Mouse (Mus musculus) limb, embryonic 14.5 days (tissue): ENCODE measurements around the gene Gm20517. TPM values are rescaled to one million over a fixed set of nuclear protein-coding genes. Genes with fewer than 3 reads are reported as not detected.

Source experiments
- ATAC-seq: fragments of 200-750 bp; cut with Nextera tagmentation; 2 replicates; pipeline ENCODE4 v1.8.0; 2017; ENCODE audit warnings: low read depth, moderate number of reproducible peaks, moderate TSS enrichment; ENCODE audit not compliant: low FRiP score
- DNase-seq: peaks from one replicate; pipeline ENCODE4 v3.0.0-alpha.2; 2015; ENCODE audit warnings: low spot score
- H3K27ac ChIP-seq: fragments of 300-500 bp; sonication (generic); replicated peaks from 2 replicates; pipeline ENCODE4 v1.5.1; 2014; ENCODE audit warnings: low read depth, mild to moderate bottlenecking, low read length, moderate library complexity, mixed read lengths
- H3K27me3 ChIP-seq: fragments of 300-500 bp; sonication (generic); 2 replicates; pipeline ENCODE4 v1.6.1; 2014; ENCODE audit warnings: low read length, mixed read lengths; ENCODE audit not compliant: control insufficient read depth, insufficient read depth
- H3K36me3 ChIP-seq: fragments of 300-500 bp; sonication (generic); 2 replicates; pipeline ENCODE4 v1.6.1; 2014; ENCODE audit warnings: mild to moderate bottlenecking, low read length, moderate library complexity, mixed read lengths; ENCODE audit not compliant: control insufficient read depth, insufficient read depth
- H3K4me1 ChIP-seq: fragments of 300-500 bp; sonication (generic); 2 replicates; pipeline ENCODE4 v1.6.1; 2014; ENCODE audit warnings: antibody characterized with exemption, low read length, mixed read lengths; ENCODE audit not compliant: control insufficient read depth, insufficient read depth
- H3K4me2 ChIP-seq: fragments of 300-500 bp; sonication (generic); replicated peaks from 2 replicates; pipeline ENCODE4 v1.6.1; 2014; ENCODE audit warnings: low read depth, mild to moderate bottlenecking, low read length, moderate library complexity; ENCODE audit not compliant: severe bottlenecking
- H3K4me3 ChIP-seq: fragments of 300-500 bp; sonication (generic); replicated peaks from 2 replicates; pipeline ENCODE4 v1.5.1; 2014; ENCODE audit warnings: low read length
- H3K9ac ChIP-seq: fragments of 300-500 bp; sonication (generic); 2 replicates; pipeline ENCODE4 v1.6.1; 2014; ENCODE audit warnings: mild to moderate bottlenecking, low read depth, low read length, moderate library complexity; ENCODE audit not compliant: severe bottlenecking
- H3K9me3 ChIP-seq: fragments of 300-500 bp; sonication (generic); 2 replicates; pipeline ENCODE4 v1.6.1; 2016; ENCODE audit warnings: low read length; ENCODE audit not compliant: control insufficient read depth
- POLR2A ChIP-seq: fragments of 200-500 bp; IDR thresholded peaks from 2 replicates; pipeline ENCODE4 v1.8.0; 2012; ENCODE audit warnings: inconsistent platforms, mild to moderate bottlenecking, moderate library complexity, borderline replicate concordance; ENCODE audit not compliant: insufficient read depth, insufficient read length; ENCODE audit errors: extremely low read depth
- WGBS: fragments of 180-500 bp; shearing (Covaris S2); extraction: QIAGEN DNeasy Blood & Tissue Kit; methylation state at CpG from one replicate; pipeline ENCODE4 v1.1.7; 2014; 5-methylcytosine and 5-hydroxymethylcytosine counted together
- polyA plus RNA-seq, 2 experiments: library from polyadenylated mRNA; depleted of rRNA in 1 of 2; stranded (reverse) in 1 of 2; unstranded in 1 of 2; fragments of >200 nt; fragmentation: Nextera tagmentation in 1 of 2; extraction: Ambion mirVana in 1 of 2; gene quantifications; 2 replicates each; pipeline versions ENCODE4 v1.2.1 to v1.2.3; 2012 to 2014

Gene Gm20517
- polyA plus RNA-seq, 2 experiments: 1.3 to 1.4 TPM

GRCm38 (mm10) chr17:47694503-47695336 lies 83.3 kb downstream of the Gm20517 start, which contains the start of gene Prickle4:
Prickle4 (minus strand) TSS chr17:47694736.
- H3K9me3 ChIP-seq: no peaks in the 10 kb centered on the region
- H3K4me1 ChIP-seq: 0 out of 2 replicates have a peak, but pooled peaks cover 6% of the 10 kb centered on the region
- ATAC-seq: peak; percentile 96
- WGBS: under 1% methylated on average over 59 of the region's 82 CpGs
- H3K4me2 ChIP-seq: peak within 1 kb of the TSS; percentile 86
- no peaks in the 10 kb centered on the region for H3K27me3 ChIP-seq
- DNase-seq: peak; percentile 94
- H3K9ac ChIP-seq: peak within 1 kb of the TSS; percentile 83
- peaks cover 15% of the 10 kb centered on the region; the same call in 1 of the 2 replicates for H3K36me3 ChIP-seq
- H3K4me3 ChIP-seq: peak within 1 kb of the TSS; percentile 75
- H3K27ac ChIP-seq: peak within 1 kb of the TSS; percentile 63; the same call in 1 of the 2 replicates
- peak; percentile 27; the same call in 1 of the 2 replicates for TF ChIP-seq POLR2A

GRCm38 (mm10) chr17:47695337-47695710 lies 83.9 kb downstream of the Gm20517 start:
- TF ChIP-seq POLR2A: 0 out of 2 replicates have a peak, but pooled peaks have one; percentile 3

GRCm38 (mm10) chr17:47698156-47698555 lies 86.8 kb downstream of the Gm20517 start:
- H3K9ac ChIP-seq: no peak overlapping the region
- H3K4me2 ChIP-seq: no peak overlapping the region
- H3K9me3 ChIP-seq: no peaks in the 10 kb centered on the region
- no peak overlapping the region for H3K27ac ChIP-seq
- 0 out of 2 replicates have a peak, but pooled peaks cover 6% of the 10 kb centered on the region for H3K4me1 ChIP-seq
- no peak overlapping the region for H3K4me3 ChIP-seq
- H3K36me3 ChIP-seq: peaks cover 48% of the 10 kb centered on the region
- no peak for ATAC-seq
- H3K27me3 ChIP-seq: no peaks in the 10 kb centered on the region
- TF ChIP-seq POLR2A: no peak
- no peak for DNase-seq
- 92% methylated on average over 10 of the region's 10 CpGs for WGBS

More at GRCm38 (mm10) chr17:47695337-47695710, 83.9 kb downstream of the Gm20517 start:
- no peaks in the 10 kb centered on the region for H3K9me3 ChIP-seq
- peak overlapping the region; percentile 86 for H3K4me2 ChIP-seq
- H3K4me1 ChIP-seq: 0 out of 2 replicates have a peak, but pooled peaks cover 6% of the 10 kb centered on the region
- H3K4me3 ChIP-seq: peak overlapping the region; percentile 75
- peaks cover 21% of the 10 kb centered on the region for H3K36me3 ChIP-seq
- peak; percentile 27; the same call in 1 of the 2 replicates for ATAC-seq
- peak overlapping the region; percentile 63; the same call in 1 of the 2 replicates for H3K27ac ChIP-seq
- DNase-seq: peak; percentile 20
- H3K27me3 ChIP-seq: no peaks in the 10 kb centered on the region
- WGBS: 1% methylated on average over 18 of the region's 23 CpGs
- H3K9ac ChIP-seq: peak overlapping the region; percentile 83

- 82% methylated on average over 2 of the region's 2 CpGs for WGBS
- H3K9ac ChIP-seq: no peak overlapping the region
- no peaks in the 10 kb centered on the region for H3K9me3 ChIP-seq
- TF ChIP-seq POLR2A: no peak
- DNase-seq (no peak), ATAC-seq (no peak)
- peaks cover 55% of the 10 kb centered on the region for H3K36me3 ChIP-seq
- H3K4me1 ChIP-seq: 0 out of 2 replicates have a peak, but pooled peaks cover 6% of the 10 kb centered on the region
- no peak overlapping the region for H3K4me3 ChIP-seq
- no peak overlapping the region for H3K27ac ChIP-seq
- no peak overlapping the region for H3K4me2 ChIP-seq
- H3K27me3 ChIP-seq: no peaks in the 10 kb centered on the region
Measured at GRCm38 (mm10) chr17:47699055-47699454, 87.7 kb downstream of the Gm20517 start.

GRCm38 (mm10) chr17:47701793-47702192 lies 90.4 kb downstream of the Gm20517 start:
- H3K4me3 ChIP-seq: no peak overlapping the region
- H3K27me3 ChIP-seq: no peaks in the 10 kb centered on the region
- WGBS: 81% methylated on average over 9 of the region's 9 CpGs
- no peaks in the 10 kb centered on the region for H3K9me3 ChIP-seq
- ATAC-seq (no peak), DNase-seq (no peak)
- H3K9ac ChIP-seq: no peak overlapping the region
- H3K4me2 ChIP-seq: no peak overlapping the region
- no peaks in the 10 kb centered on the region for H3K4me1 ChIP-seq
- H3K36me3 ChIP-seq: peaks cover 60% of the 10 kb centered on the region
- no peak overlapping the region for H3K27ac ChIP-seq
- no peak for TF ChIP-seq POLR2A
